Mouse (Mus musculus): ENCODE results near the gene Gatad2a. TPM values are rescaled to one million over a fixed set of nuclear protein-coding genes. Genes with fewer than 3 reads are reported as not detected.
A peak's percentile ranks its signal among the peaks of the same experiment; 100 is the strongest.

Gene Gatad2a
- polyA plus RNA-seq, 1 experiment from 2014 or later = 26.6 TPM

- Histone ChIP-seq H3K27me3 (no peaks in the 10 kb centered on the region), H3K27ac (peak overlapping the region; percentile 93), H3K4me1 (replicated peaks) (peaks cover 48% of the 10 kb centered on the region), H3K9me3 (no peaks in the 10 kb centered on the region), H3K4me2 (peak overlapping the region; percentile 98), H3K36me3 (peaks cover 13% of the 10 kb centered on the region), H3K9ac (peak overlapping the region; percentile 81), H3K4me3 (peak overlapping the region; percentile 68)
- peak; percentile 90 for ATAC-seq (ENCODE audit: low FRiP score)
- WGBS = 0% methylated on average over 43 of the region's 45 CpGs
Measured at GRCm38 (mm10) chr8:69903063-69903542, 93.1 kb downstream of the Gatad2a start.

- H3K27me3 ChIP-seq = no peaks in the 10 kb centered on the region
- H3K4me3 ChIP-seq = peak within 1 kb of the TSS; percentile 68
- peak; percentile 57 for ATAC-seq (ENCODE audit: low FRiP score)
- H3K4me2 ChIP-seq = peak within 1 kb of the TSS; percentile 98
- peaks cover 55% of the 10 kb centered on the region for H3K4me1 ChIP-seq (replicated peaks)
- peaks cover 13% of the 10 kb centered on the region; the same call in 1 of the 2 replicates for H3K36me3 ChIP-seq
- WGBS = 4% methylated on average over 89 of the region's 89 CpGs
- peak within 1 kb of the TSS; percentile 81 for H3K9ac ChIP-seq
- H3K27ac ChIP-seq = peak within 1 kb of the TSS; percentile 93
- H3K9me3 ChIP-seq = no peaks in the 10 kb centered on the region
Measured at GRCm38 (mm10) chr8:69902163-69903062, 93.8 kb downstream of the Gatad2a start, which contains the start of the genes Tssk6, Ndufa13 and Yjefn3. TSS of gene Tssk6 (plus strand) at chr8:69902184. TSS of gene Ndufa13 (minus strand) at chr8:69902558. TSS of gene Yjefn3 (minus strand) at chr8:69902712.

- Histone ChIP-seq H3K9me3 (no peaks in the 10 kb centered on the region), H3K27me3 (no peaks in the 10 kb centered on the region), H3K36me3 (peaks cover 13% of the 10 kb centered on the region; the same call in 1 of the 2 replicates), H3K9ac (peak overlapping the region; percentile 81), H3K27ac (peak overlapping the region; percentile 93), H3K4me2 (peak overlapping the region; percentile 98), H3K4me1 (replicated peaks) (peaks cover 62% of the 10 kb centered on the region), H3K4me3 (peak overlapping the region; percentile 68)
- WGBS = under 1% methylated on average over 41 of the region's 41 CpGs
- peak; percentile 63 for ATAC-seq (ENCODE audit: low FRiP score)
Measured at GRCm38 (mm10) chr8:69901484-69902162, 94.6 kb downstream of the Gatad2a start.

- Histone ChIP-seq H3K36me3 (peaks cover 16% of the 10 kb centered on the region; the same call in 1 of the 2 replicates), H3K27me3 (no peaks in the 10 kb centered on the region), H3K9me3 (no peaks in the 10 kb centered on the region), H3K4me2 (peak overlapping the region; percentile 98), H3K27ac (peak overlapping the region; percentile 93), H3K4me1 (replicated peaks) (peaks cover 69% of the 10 kb centered on the region), H3K4me3 (peak overlapping the region; percentile 68), H3K9ac (peak overlapping the region; percentile 80)
- 18% methylated on average over 12 of the region's 12 CpGs for WGBS
- no peak for ATAC-seq (ENCODE audit: low FRiP score)
Measured at GRCm38 (mm10) chr8:69900895-69901451, 95.2 kb downstream of the Gatad2a start.

- Histone ChIP-seq H3K4me2 (peak overlapping the region; percentile 98; the same call in 1 of the 2 replicates), H3K36me3 (peaks cover 16% of the 10 kb centered on the region; the same call in 1 of the 2 replicates), H3K27ac (no peak overlapping the region), H3K9ac (peak overlapping the region; percentile 80; the same call in 1 of the 2 replicates), H3K4me1 (replicated peaks) (peaks cover 80% of the 10 kb centered on the region), H3K27me3 (no peaks in the 10 kb centered on the region), H3K9me3 (no peaks in the 10 kb centered on the region), H3K4me3 (no peak overlapping the region)
- ATAC-seq (ENCODE audit: low FRiP score) = no peak
- WGBS = 94% methylated on average over 2 of the region's 2 CpGs
Measured at GRCm38 (mm10) chr8:69899876-69900275, 96.3 kb downstream of the Gatad2a start.

GRCm38 (mm10) chr8:69897857-69898256 is 98.3 kb downstream of the Gatad2a start:
- H3K27ac ChIP-seq = no peak overlapping the region
- no peaks in the 10 kb centered on the region for H3K9me3 ChIP-seq
- H3K4me2 ChIP-seq = no peak overlapping the region
- H3K27me3 ChIP-seq = no peaks in the 10 kb centered on the region
- H3K9ac ChIP-seq = no peak overlapping the region
- WGBS = 90% methylated on average over 6 of the region's 6 CpGs
- no peak for ATAC-seq (ENCODE audit: low FRiP score)
- no peak overlapping the region for H3K4me3 ChIP-seq
- H3K4me1 ChIP-seq (replicated peaks) = peaks cover 89% of the 10 kb centered on the region
- peaks cover 31% of the 10 kb centered on the region for H3K36me3 ChIP-seq

- peaks cover 38% of the 10 kb centered on the region for H3K36me3 ChIP-seq
- ATAC-seq (ENCODE audit: low FRiP score) = no peak
- H3K9me3 ChIP-seq = no peaks in the 10 kb centered on the region
- no peak overlapping the region for H3K4me2 ChIP-seq
- H3K9ac ChIP-seq = peak overlapping the region; percentile 14
- no peak overlapping the region for H3K27ac ChIP-seq
- no peak overlapping the region for H3K4me3 ChIP-seq
- peaks cover 5% of the 10 kb centered on the region; the same call in 1 of the 2 replicates for H3K27me3 ChIP-seq
- 73% methylated on average over 4 of the region's 4 CpGs for WGBS
- H3K4me1 ChIP-seq (replicated peaks) = peaks cover 86% of the 10 kb centered on the region
Measured at GRCm38 (mm10) chr8:69895772-69896451, 100.3 kb downstream of the Gatad2a start.

GRCm38 (mm10) chr8:69894836-69895332 is 101.3 kb downstream of the Gatad2a start:
- WGBS = 45% methylated on average over 6 of the region's 6 CpGs
- Histone ChIP-seq H3K4me1 (replicated peaks) (peaks cover 78% of the 10 kb centered on the region), H3K9ac (peak overlapping the region; percentile 9; the same call in 1 of the 2 replicates), H3K27me3 (peaks cover 16% of the 10 kb centered on the region), H3K36me3 (peaks cover 38% of the 10 kb centered on the region), H3K4me2 (no peak overlapping the region), H3K4me3 (no peak overlapping the region), H3K27ac (no peak overlapping the region), H3K9me3 (no peaks in the 10 kb centered on the region)
- no peak for ATAC-seq (ENCODE audit: low FRiP score)

GRCm38 (mm10) chr8:69893863-69894262 is 102.3 kb downstream of the Gatad2a start:
- Histone ChIP-seq H3K4me3 (no peak overlapping the region), H3K4me1 (replicated peaks) (peaks cover 74% of the 10 kb centered on the region), H3K36me3 (peaks cover 38% of the 10 kb centered on the region), H3K9ac (no peak overlapping the region), H3K27ac (no peak overlapping the region), H3K4me2 (no peak overlapping the region), H3K9me3 (no peaks in the 10 kb centered on the region), H3K27me3 (peaks cover 26% of the 10 kb centered on the region)
- 33% methylated on average over 17 of the region's 17 CpGs for WGBS
- no peak for ATAC-seq (ENCODE audit: low FRiP score)

- peaks cover 69% of the 10 kb centered on the region for H3K4me1 ChIP-seq (replicated peaks)
- peak overlapping the region; percentile 6; the same call in 1 of the 2 replicates for H3K4me2 ChIP-seq
- no peak overlapping the region for H3K27ac ChIP-seq
- H3K9ac ChIP-seq = peak overlapping the region; percentile 55
- ATAC-seq (ENCODE audit: low FRiP score) = no peak
- peak overlapping the region; percentile 3; the same call in 1 of the 2 replicates for H3K4me3 ChIP-seq
- H3K27me3 ChIP-seq = peaks cover 56% of the 10 kb centered on the region
- H3K9me3 ChIP-seq = no peaks in the 10 kb centered on the region
- WGBS = 42% methylated on average over 19 of the region's 19 CpGs
- H3K36me3 ChIP-seq = peaks cover 22% of the 10 kb centered on the region
Measured at GRCm38 (mm10) chr8:69890813-69891241, 105.4 kb downstream of the Gatad2a start.

GRCm38 (mm10) chr8:69888902-69889301 is 107.3 kb downstream of the Gatad2a start:
- Histone ChIP-seq H3K9ac (peak overlapping the region; percentile 46; the same call in 1 of the 2 replicates), H3K4me2 (peak overlapping the region; percentile 48), H3K27ac (no peak overlapping the region), H3K4me3 (peak overlapping the region; percentile 27), H3K9me3 (no peaks in the 10 kb centered on the region), H3K4me1 (replicated peaks) (peaks cover 52% of the 10 kb centered on the region), H3K36me3 (peaks cover 17% of the 10 kb centered on the region), H3K27me3 (peaks cover 75% of the 10 kb centered on the region)
- no peak for ATAC-seq (ENCODE audit: low FRiP score)
- 3% methylated on average over 32 of the region's 32 CpGs for WGBS

Measured in hindbrain, embryonic 13.5 days (tissue).